Mouse (Mus musculus) heart, embryonic 16.5 days (tissue): ENCODE data around the gene Ssh2. TPM values are rescaled to one million over a fixed set of nuclear protein-coding genes. Genes with fewer than 3 reads are reported as not detected.
A peak's percentile ranks its signal among the peaks of the same experiment; 100 is the strongest.

Experiments used
- ATAC-seq: fragments of 200-750 bp; cut with Nextera tagmentation; replicated peaks from 2 replicates; pipeline ENCODE4 v1.8.0; 2017; ENCODE audit warnings: moderate number of reproducible peaks; ENCODE audit not compliant: insufficient read depth, low FRiP score; ENCODE audit errors: extremely low read depth
- H3K27ac ChIP-seq: fragments of 300-500 bp; sonication (generic); 2 replicates; pipeline ENCODE4 v1.5.1; 2014; ENCODE audit warnings: mild to moderate bottlenecking, low read length, control low read depth, moderate library complexity
- H3K27me3 ChIP-seq: fragments of 300-500 bp; sonication (generic); 2 replicates; pipeline ENCODE4 v1.6.1; 2014; ENCODE audit warnings: low read length, mixed read lengths; ENCODE audit not compliant: control insufficient read depth, insufficient read depth
- H3K36me3 ChIP-seq: fragments of 300-500 bp; sonication (generic); 2 replicates; pipeline ENCODE4 v1.6.1; 2014; ENCODE audit not compliant: control insufficient read depth, insufficient read depth
- H3K4me1 ChIP-seq: fragments of 300-500 bp; sonication (generic); 2 replicates; pipeline ENCODE4 v1.6.1; 2014; ENCODE audit warnings: low read length, mixed read lengths; ENCODE audit not compliant: control insufficient read depth, insufficient read depth
- H3K4me2 ChIP-seq: fragments of 300-500 bp; sonication (generic); 2 replicates; pipeline ENCODE4 v1.6.1; 2014; ENCODE audit warnings: low read depth, mild to moderate bottlenecking, control low read depth, low read length
- H3K4me3 ChIP-seq: fragments of 300-500 bp; sonication (generic); 2 replicates; pipeline ENCODE4 v1.5.1; 2014; ENCODE audit warnings: mild to moderate bottlenecking, control low read depth, low read length
- H3K9ac ChIP-seq: fragments of 300-500 bp; sonication (generic); 2 replicates; pipeline ENCODE4 v1.6.1; 2014; ENCODE audit warnings: low read length, control low read depth
- H3K9me3 ChIP-seq: fragments of 300-500 bp; sonication (generic); replicated peaks from 2 replicates; pipeline ENCODE4 v1.6.1; 2016; ENCODE audit warnings: low read length; ENCODE audit not compliant: control insufficient read depth
- WGBS: fragments of 180-500 bp; shearing (Covaris S2); extraction: QIAGEN DNeasy Blood & Tissue Kit; methylation state at CpG from one replicate; pipeline ENCODE4 v1.1.7; 2014; 5-methylcytosine and 5-hydroxymethylcytosine counted together
- polyA plus RNA-seq: library from polyadenylated mRNA; unstranded; fragments of >200 nt; fragmentation: Nextera tagmentation; extraction: Ambion mirVana; gene quantifications from 2 replicates; pipeline ENCODE4 v1.2.1, GENCODE M21; 2015

Ssh2 gene
- polyA plus RNA-seq, 1 experiment from 2014 or later, result 25.5 TPM

- Histone ChIP-seq H3K27ac (no peak overlapping the region), H3K4me1 (peaks cover 12% of the 10 kb centered on the region), H3K27me3 (no peaks in the 10 kb centered on the region), H3K36me3 (no peaks in the 10 kb centered on the region), H3K9ac (no peak overlapping the region), H3K4me3 (no peak overlapping the region), H3K4me2 (no peak overlapping the region), H3K9me3 (no peaks in the 10 kb centered on the region)
- WGBS, result 95% methylated on average over 1 of the region's 1 CpGs
- ATAC-seq, result no peak
Measured at GRCm38 (mm10) chr11:77214142-77214692, 1.9 kb upstream of the Ssh2 start.

GRCm38 (mm10) chr11:77214755-77215154, 1.3 kb upstream of the Ssh2 start:
- H3K36me3 ChIP-seq, result no peaks in the 10 kb centered on the region
- H3K4me1 ChIP-seq, result peaks cover 12% of the 10 kb centered on the region
- no peak overlapping the region for H3K27ac ChIP-seq
- H3K9ac ChIP-seq, result no peak overlapping the region
- H3K9me3 ChIP-seq, result no peaks in the 10 kb centered on the region
- 13% methylated on average over 1 of the region's 1 CpGs for WGBS
- H3K4me2 ChIP-seq, result peak overlapping the region; percentile 91; the same call in 1 of the 2 replicates
- no peak overlapping the region for H3K4me3 ChIP-seq
- peak; percentile 65 for ATAC-seq
- H3K27me3 ChIP-seq, result no peaks in the 10 kb centered on the region

- no peaks in the 10 kb centered on the region for H3K36me3 ChIP-seq
- H3K4me3 ChIP-seq, result peak overlapping the region; percentile 97
- no peaks in the 10 kb centered on the region for H3K27me3 ChIP-seq
- peak overlapping the region; percentile 95 for H3K9ac ChIP-seq
- peak overlapping the region; percentile 91 for H3K4me2 ChIP-seq
- no peaks in the 10 kb centered on the region for H3K9me3 ChIP-seq
- peaks cover 12% of the 10 kb centered on the region for H3K4me1 ChIP-seq
- peak; percentile 43; the same call in 1 of the 2 replicates for ATAC-seq
- WGBS, result 2% methylated on average over 11 of the region's 11 CpGs
- H3K27ac ChIP-seq, result peak overlapping the region; percentile 95
Measured at GRCm38 (mm10) chr11:77215483-77215882, 604 bp upstream of the Ssh2 start.

GRCm38 (mm10) chr11:77216761-77217130, 659 bp downstream of the Ssh2 start:
- WGBS, result 1% methylated on average over 11 of the region's 11 CpGs
- Histone ChIP-seq H3K36me3 (no peaks in the 10 kb centered on the region), H3K9me3 (no peaks in the 10 kb centered on the region), H3K4me1 (peaks cover 12% of the 10 kb centered on the region), H3K4me2 (peak overlapping the region; percentile 91), H3K9ac (peak overlapping the region; percentile 95), H3K27ac (peak overlapping the region; percentile 95), H3K4me3 (peak overlapping the region; percentile 97), H3K27me3 (no peaks in the 10 kb centered on the region)
- ATAC-seq, result peak; percentile 34

GRCm38 (mm10) chr11:77230765-77231164, 14.7 kb downstream of the Ssh2 start:
- H3K4me1 ChIP-seq, result no peaks in the 10 kb centered on the region
- no peak overlapping the region for H3K9ac ChIP-seq
- 83% methylated on average over 2 of the region's 2 CpGs for WGBS
- no peak overlapping the region for H3K4me3 ChIP-seq
- no peaks in the 10 kb centered on the region for H3K27me3 ChIP-seq
- H3K4me2 ChIP-seq, result no peak overlapping the region
- no peak overlapping the region for H3K27ac ChIP-seq
- no peaks in the 10 kb centered on the region for H3K9me3 ChIP-seq
- no peaks in the 10 kb centered on the region for H3K36me3 ChIP-seq
- ATAC-seq, result no peak

- 86% methylated on average over 2 of the region's 2 CpGs for WGBS
Measured at GRCm38 (mm10) chr11:77231514-77231913, 15.4 kb downstream of the Ssh2 start.

GRCm38 (mm10) chr11:77235267-77235666, 19.2 kb downstream of the Ssh2 start:
- Histone ChIP-seq H3K4me3 (no peak overlapping the region), H3K9me3 (no peaks in the 10 kb centered on the region), H3K9ac (no peak overlapping the region), H3K36me3 (no peaks in the 10 kb centered on the region; the same call in 1 of the 2 replicates), H3K4me1 (no peaks in the 10 kb centered on the region), H3K27me3 (no peaks in the 10 kb centered on the region), H3K4me2 (no peak overlapping the region), H3K27ac (no peak overlapping the region)
- no peak for ATAC-seq
- 89% methylated on average over 1 of the region's 1 CpGs for WGBS

More at GRCm38 (mm10) chr11:77231514-77231913, 15.4 kb downstream of the Ssh2 start:
- Histone ChIP-seq H3K27ac (no peak overlapping the region), H3K27me3 (no peaks in the 10 kb centered on the region), H3K9me3 (no peaks in the 10 kb centered on the region), H3K36me3 (no peaks in the 10 kb centered on the region; the same call in 1 of the 2 replicates), H3K4me2 (no peak overlapping the region), H3K4me3 (no peak overlapping the region), H3K9ac (no peak overlapping the region), H3K4me1 (no peaks in the 10 kb centered on the region)
- no peak for ATAC-seq

GRCm38 (mm10) chr11:77239658-77240345, 23.7 kb downstream of the Ssh2 start:
- H3K27ac ChIP-seq, result no peak overlapping the region
- no peaks in the 10 kb centered on the region for H3K9me3 ChIP-seq
- H3K4me3 ChIP-seq, result no peak overlapping the region
- H3K9ac ChIP-seq, result no peak overlapping the region
- no peaks in the 10 kb centered on the region; the same call in 1 of the 2 replicates for H3K36me3 ChIP-seq
- H3K4me2 ChIP-seq, result no peak overlapping the region
- ATAC-seq, result no peak
- no peaks in the 10 kb centered on the region for H3K27me3 ChIP-seq
- H3K4me1 ChIP-seq, result no peaks in the 10 kb centered on the region
- WGBS, result 71% methylated on average over 1 of the region's 1 CpGs

- Histone ChIP-seq H3K4me3 (no peak overlapping the region), H3K27me3 (no peaks in the 10 kb centered on the region), H3K27ac (no peak overlapping the region), H3K9ac (no peak overlapping the region), H3K4me2 (no peak overlapping the region), H3K4me1 (no peaks in the 10 kb centered on the region), H3K36me3 (no peaks in the 10 kb centered on the region; the same call in 1 of the 2 replicates), H3K9me3 (no peaks in the 10 kb centered on the region)
- 83% methylated on average over 7 of the region's 7 CpGs for WGBS
- no peak for ATAC-seq
Measured at GRCm38 (mm10) chr11:77240466-77241246, 24.6 kb downstream of the Ssh2 start.
